Mouse (Mus musculus) mesoderm, embryonic 11.5 days (tissue): Measurements from ENCODE around the gene Ptpn7.
A peak's percentile ranks its signal among the peaks of the same experiment; 100 is the strongest.

Experiments
- DNase-seq: peaks from one replicate; pipeline ENCODE4 v3.0.0-alpha.2; 2012; ENCODE audit warnings: low read depth, low spot score

Gene Ptpn7

GRCm38 (mm10) chr1:135128986-135129385 lies 3.5 kb upstream of the Ptpn7 start:
- DNase-seq = no peak

- DNase-seq = no peak
Measured at GRCm38 (mm10) chr1:135129543-135130183, 2.8 kb upstream of the Ptpn7 start.

- no peak for DNase-seq
Measured at GRCm38 (mm10) chr1:135130376-135131018, 2.0 kb upstream of the Ptpn7 start.

- DNase-seq = no peak
Measured at GRCm38 (mm10) chr1:135131034-135131433, 1.5 kb upstream of the Ptpn7 start.

GRCm38 (mm10) chr1:135131560-135131959 lies 940 bp upstream of the Ptpn7 start:
- no peak for DNase-seq

GRCm38 (mm10) chr1:135132893-135133369 lies 431 bp downstream of the Ptpn7 start:
- DNase-seq = no peak

GRCm38 (mm10) chr1:135133678-135134435 lies 1.4 kb downstream of the Ptpn7 start:
- no peak for DNase-seq

- no peak for DNase-seq
Measured at GRCm38 (mm10) chr1:135135111-135135787, 2.7 kb downstream of the Ptpn7 start.

- DNase-seq = peak; percentile 85
Measured at GRCm38 (mm10) chr1:135136500-135136899, 4.0 kb downstream of the Ptpn7 start.

GRCm38 (mm10) chr1:135139906-135140305 lies 7.4 kb downstream of the Ptpn7 start:
- no peak for DNase-seq

- no peak for DNase-seq
Measured at GRCm38 (mm10) chr1:135142452-135142851, 10.0 kb downstream of the Ptpn7 start.

GRCm38 (mm10) chr1:135143940-135144339 lies 11.4 kb downstream of the Ptpn7 start:
- no peak for DNase-seq

GRCm38 (mm10) chr1:135146077-135146945 lies 13.8 kb downstream of the Ptpn7 start, which contains the start of gene Arl8a:
TSS of gene Arl8a (plus strand) at chr1:135146824.
- DNase-seq = peak; percentile 71

GRCm38 (mm10) chr1:135146946-135147701 lies 14.6 kb downstream of the Ptpn7 start:
- peak; percentile 66 for DNase-seq

GRCm38 (mm10) chr1:135147702-135148058 lies 15.2 kb downstream of the Ptpn7 start:
- no peak for DNase-seq

- DNase-seq = no peak
Measured at GRCm38 (mm10) chr1:135148476-135148875, 16.0 kb downstream of the Ptpn7 start.

GRCm38 (mm10) chr1:135148996-135149395 lies 16.5 kb downstream of the Ptpn7 start:
- no peak for DNase-seq

- no peak for DNase-seq
Measured at GRCm38 (mm10) chr1:135154011-135154410, 21.5 kb downstream of the Ptpn7 start.

GRCm38 (mm10) chr1:135154411-135154959 lies 22.0 kb downstream of the Ptpn7 start:
- DNase-seq = peak; percentile 92

GRCm38 (mm10) chr1:135156300-135156699 lies 23.8 kb downstream of the Ptpn7 start:
- DNase-seq = no peak
